Mouse (Mus musculus): Measurements from ENCODE around the gene Fer. TPM values are rescaled to one million over a fixed set of nuclear protein-coding genes. Genes with fewer than 3 reads are reported as not detected.

Fer gene
- 1 to 10 TPM; 4.3 to 5.0 TPM for total RNA-seq (2023)

DNA sequence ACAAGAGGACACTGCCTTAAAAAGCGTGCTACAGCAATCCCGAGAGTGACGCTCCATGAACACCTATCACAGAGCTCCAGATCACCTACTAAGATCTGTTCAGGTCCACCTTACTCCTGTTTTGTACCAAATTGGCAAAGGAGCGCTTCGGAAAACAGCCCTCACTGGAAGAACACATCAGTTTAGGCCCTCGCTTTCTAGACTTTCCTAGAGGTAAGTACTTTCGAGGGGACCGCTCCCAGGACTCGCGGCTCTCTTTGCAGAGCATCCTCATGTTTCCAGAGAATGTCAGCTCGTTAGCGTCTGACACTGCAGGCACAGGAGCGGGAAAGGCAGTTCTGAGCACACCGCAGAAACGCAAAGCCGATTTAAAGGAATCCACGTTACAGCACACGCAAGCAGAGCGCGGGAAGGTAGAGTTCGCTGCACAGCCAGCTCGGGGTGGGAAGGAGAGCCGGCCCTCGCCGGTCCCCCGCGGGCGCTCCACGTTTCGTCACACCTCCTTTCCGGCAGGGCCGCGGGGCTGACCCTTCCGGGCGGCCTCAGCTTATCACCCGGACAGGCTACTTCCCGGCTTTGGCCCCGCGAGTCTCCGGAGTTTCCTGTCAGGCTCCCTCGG lies at the start of gene Fer:
Gene Fer (plus strand): TSS at position 51 of the 619 bp plus-strand sequence.

GRCm38 (mm10) chr17:63863647-63864149 lies 836 bp downstream of the Fer start, which contains the start of gene A930002H24Rik:
Gene A930002H24Rik (minus strand): TSS chr17:63863791.

Other genes starting within 250 kb of the Fer start
- not detected for gene A930002H24Rik, start 729 bp downstream of the Fer start, total RNA-seq (2023)

Data from monocyte, adult 59 days (primary cell).